Mouse (Mus musculus): ENCODE measurements at regions not wholly inside any gene's neighbourhood (a gene's known extent, or its start where the extent isn't known, plus 50 kb on each side); places are given as distances from the start of the nearest gene placed in this dataset.

DNA sequence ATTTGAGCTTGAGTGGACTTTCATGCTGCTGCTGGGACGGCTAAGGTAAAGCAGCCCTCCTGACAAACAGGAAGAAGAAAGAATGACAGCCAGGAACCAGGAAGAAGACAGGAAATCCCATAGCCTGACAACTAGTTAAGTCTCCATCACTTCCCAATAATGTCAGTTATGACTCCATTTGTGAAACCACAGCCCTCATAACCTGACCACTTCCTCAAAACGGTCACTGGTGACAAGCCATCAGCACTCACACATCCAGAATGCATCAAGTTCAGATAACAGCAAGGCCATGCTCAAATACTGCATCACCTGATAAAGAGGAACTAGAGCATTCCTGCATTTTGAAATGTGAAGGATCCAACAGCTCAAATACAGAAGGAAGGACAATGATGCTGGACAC lies 288.3 kb downstream of the Zfp706 start:
- WGBS: 31% methylated on average over 2 of the region's 2 CpGs
- Histone ChIP-seq H3K27me3 (replicated peaks; ENCODE audit: control insufficient read depth, insufficient read depth, low read length) (no peaks in the 10 kb centered on the region), H3K9me3 (ENCODE audit: control insufficient read depth, low read length) (no peaks in the 10 kb centered on the region), H3K4me3 (ENCODE audit: low read depth, low read length) (no peak overlapping the region), H3K27ac (ENCODE audit: low read depth, low read length) (no peak overlapping the region), H3K36me3 (ENCODE audit: control insufficient read depth, insufficient read depth, low read length) (no peaks in the 10 kb centered on the region), H3K4me2 (no peak overlapping the region), H3K9ac (ENCODE audit: low read depth, low read length) (no peak overlapping the region), H3K4me1 (replicated peaks; ENCODE audit: control insufficient read depth, insufficient read depth, low read length) (peaks cover 10% of the 10 kb centered on the region)
- DNase-seq (ENCODE audit: low spot score) (no peak), ATAC-seq (replicated peaks; ENCODE audit: low FRiP score) (no peak)

DNA sequence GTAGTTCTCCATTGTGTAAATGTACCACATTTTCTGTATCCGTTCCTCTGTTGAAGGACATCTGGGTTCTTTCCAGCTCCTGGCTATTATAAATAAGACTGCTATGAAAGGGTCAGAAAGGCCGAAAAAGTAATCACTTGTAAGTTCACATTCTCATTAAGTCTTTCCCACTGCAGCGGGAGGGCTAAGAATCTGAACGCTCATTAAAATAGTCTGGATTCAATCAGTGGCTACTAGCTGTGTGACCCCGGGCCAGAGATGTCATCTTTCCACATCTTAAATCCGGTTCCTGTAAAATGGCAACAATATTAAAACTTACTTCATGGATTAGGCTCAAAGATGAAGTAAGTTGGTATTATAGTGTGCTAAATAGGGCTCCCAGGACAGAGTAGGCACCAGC lies 289.7 kb downstream of the Zfp706 start:
- Histone ChIP-seq H3K4me2 (no peak overlapping the region), H3K9ac (ENCODE audit: low read depth, low read length) (no peak overlapping the region), H3K9me3 (ENCODE audit: control insufficient read depth, low read length) (no peaks in the 10 kb centered on the region), H3K36me3 (ENCODE audit: control insufficient read depth, insufficient read depth, low read length) (no peaks in the 10 kb centered on the region), H3K4me3 (ENCODE audit: low read depth, low read length) (no peak overlapping the region), H3K27ac (ENCODE audit: low read depth, low read length) (no peak overlapping the region), H3K27me3 (replicated peaks; ENCODE audit: control insufficient read depth, insufficient read depth, low read length) (no peaks in the 10 kb centered on the region), H3K4me1 (replicated peaks; ENCODE audit: control insufficient read depth, insufficient read depth, low read length) (peaks cover 10% of the 10 kb centered on the region)
- no peak for DNase-seq (ENCODE audit: low spot score)
- 76% methylated on average over 6 of the region's 6 CpGs for WGBS
- ATAC-seq (replicated peaks; ENCODE audit: low FRiP score): no peak

DNA sequence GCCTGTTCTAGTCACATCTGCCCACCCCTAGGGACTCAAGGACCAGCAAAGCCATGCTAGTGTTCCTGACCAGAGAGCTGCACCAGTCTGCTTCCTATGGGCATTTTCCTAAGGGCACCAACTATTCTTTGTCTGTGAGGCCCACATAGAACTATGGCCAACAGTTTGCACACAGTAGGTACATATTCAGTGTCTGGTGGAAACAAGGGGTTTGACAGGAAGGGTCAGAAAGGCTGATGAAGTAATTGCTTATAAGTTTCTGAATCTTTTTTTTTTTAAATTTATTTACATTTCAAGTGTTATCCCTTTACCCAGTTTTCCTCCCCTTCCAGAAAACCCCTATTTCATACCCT lies 290.9 kb downstream of the Zfp706 start:
- H3K4me3 ChIP-seq (ENCODE audit: low read depth, low read length): no peak overlapping the region
- H3K9ac ChIP-seq (ENCODE audit: low read depth, low read length): no peak overlapping the region
- H3K4me1 ChIP-seq (replicated peaks; ENCODE audit: control insufficient read depth, insufficient read depth, low read length): peaks cover 10% of the 10 kb centered on the region
- H3K27me3 ChIP-seq (replicated peaks; ENCODE audit: control insufficient read depth, insufficient read depth, low read length): no peaks in the 10 kb centered on the region
- DNase-seq (ENCODE audit: low spot score): no peak
- H3K4me2 ChIP-seq: peak overlapping the region; percentile 64
- no peak; the same call in 1 of the 2 replicates for ATAC-seq (replicated peaks; ENCODE audit: low FRiP score)
- no peaks in the 10 kb centered on the region for H3K9me3 ChIP-seq (ENCODE audit: control insufficient read depth, low read length)
- no peak overlapping the region; the same call in 1 of the 2 replicates for H3K27ac ChIP-seq (ENCODE audit: low read depth, low read length)
- H3K36me3 ChIP-seq (ENCODE audit: control insufficient read depth, insufficient read depth, low read length): no peaks in the 10 kb centered on the region

DNA sequence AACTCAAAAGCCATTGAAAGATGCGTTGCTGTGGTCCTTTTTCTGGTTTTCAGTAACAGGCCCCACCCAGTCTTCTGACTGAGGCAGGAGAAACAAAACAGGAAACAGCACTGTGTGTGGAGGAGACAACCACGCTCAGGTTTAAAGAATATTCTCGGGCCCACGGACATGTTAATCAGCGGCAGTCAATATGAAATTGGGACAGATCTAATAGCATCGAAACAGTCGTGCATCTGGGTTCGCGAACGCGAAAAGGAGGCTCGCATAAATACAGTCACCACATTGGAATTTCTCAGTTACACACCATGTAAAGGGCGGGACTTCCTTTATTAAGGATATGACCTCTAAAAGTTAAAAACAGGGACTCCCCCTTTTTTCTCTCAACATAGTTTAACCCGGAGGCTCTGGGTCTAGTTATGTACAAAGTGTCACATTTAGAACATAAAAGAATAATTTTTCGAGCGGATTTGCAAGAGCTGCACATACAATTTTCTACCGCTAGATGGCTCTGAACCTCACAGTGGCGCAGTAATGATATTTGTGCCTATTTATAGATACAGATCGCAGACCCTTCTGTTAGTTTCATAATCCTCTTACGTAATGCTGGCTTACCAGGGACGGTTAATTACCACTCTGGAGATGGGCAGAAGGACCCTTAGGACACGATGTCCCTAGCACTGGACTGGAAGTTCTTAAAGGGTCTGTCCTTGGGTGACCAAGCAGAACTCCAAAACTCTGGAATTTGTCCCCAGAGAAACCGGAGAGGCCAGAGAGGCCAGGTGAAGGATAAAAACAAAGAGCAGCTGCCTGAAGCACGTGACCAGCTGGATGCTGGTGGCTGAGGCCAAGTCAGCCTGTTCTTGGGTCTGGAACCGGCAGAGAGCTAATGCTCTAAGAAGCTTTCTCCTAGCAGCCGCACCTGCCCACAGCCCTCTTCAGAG lies 291.6 kb downstream of the Zfp706 start:
- peak; percentile 76 for ATAC-seq (replicated peaks; ENCODE audit: low FRiP score)
- Histone ChIP-seq H3K4me1 (replicated peaks; ENCODE audit: control insufficient read depth, insufficient read depth, low read length) (peaks cover 10% of the 10 kb centered on the region), H3K4me3 (ENCODE audit: low read depth, low read length) (peak overlapping the region; percentile 41), H3K36me3 (ENCODE audit: control insufficient read depth, insufficient read depth, low read length) (no peaks in the 10 kb centered on the region), H3K27me3 (replicated peaks; ENCODE audit: control insufficient read depth, insufficient read depth, low read length) (no peaks in the 10 kb centered on the region), H3K4me2 (peak overlapping the region; percentile 64), H3K9ac (ENCODE audit: low read depth, low read length) (peak overlapping the region; percentile 56), H3K27ac (ENCODE audit: low read depth, low read length) (peak overlapping the region; percentile 45; the same call in 1 of the 2 replicates), H3K9me3 (ENCODE audit: control insufficient read depth, low read length) (no peaks in the 10 kb centered on the region)
- DNase-seq (ENCODE audit: low spot score): peak; percentile 42
- WGBS: 14% methylated on average over 26 of the region's 26 CpGs

DNA sequence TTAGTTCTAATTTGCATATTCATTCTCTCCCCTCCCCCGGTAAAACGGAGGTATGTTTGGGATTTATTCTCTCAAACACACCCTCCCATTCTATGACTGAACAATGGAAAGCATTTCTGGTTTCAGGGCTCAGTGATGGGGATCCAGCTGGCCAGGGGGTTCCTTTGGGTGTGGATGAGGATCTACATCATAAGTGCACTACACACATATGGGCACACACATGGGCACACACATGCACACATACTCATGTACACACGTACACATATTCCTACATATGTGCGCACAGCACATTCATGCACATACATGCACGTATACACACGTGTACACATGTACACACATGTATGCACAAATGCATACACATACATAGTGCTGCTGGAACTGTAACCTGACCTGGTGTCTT lies 292.4 kb downstream of the Zfp706 start:
- H3K4me2 ChIP-seq: no peak overlapping the region; the same call in 1 of the 2 replicates
- ATAC-seq (replicated peaks; ENCODE audit: low FRiP score): no peak

DNA sequence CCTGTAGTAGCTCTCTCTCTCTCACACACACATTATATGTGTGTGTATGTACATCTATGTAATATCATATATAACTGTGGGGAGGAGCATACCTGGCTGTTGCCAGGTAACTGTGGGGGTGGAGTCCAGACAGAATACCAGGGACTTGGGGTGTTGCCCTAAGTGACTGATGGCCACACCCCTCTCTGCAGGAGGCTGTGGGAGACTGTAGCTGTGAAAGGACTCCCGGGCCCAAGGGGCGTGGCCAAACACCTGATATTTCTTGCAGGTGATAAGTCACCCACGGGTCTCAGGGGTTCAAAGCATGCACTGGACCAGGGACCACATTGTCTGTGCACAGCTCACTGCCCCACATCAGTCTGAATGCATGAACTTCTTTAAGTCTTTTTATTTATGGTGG lies 297.8 kb downstream of the Zfp706 start:
- no peak for DNase-seq (ENCODE audit: low spot score)
- H3K9me3 ChIP-seq (ENCODE audit: control insufficient read depth, low read length): no peaks in the 10 kb centered on the region
- H3K27me3 ChIP-seq (replicated peaks; ENCODE audit: control insufficient read depth, insufficient read depth, low read length): no peaks in the 10 kb centered on the region
- H3K4me1 ChIP-seq (replicated peaks; ENCODE audit: control insufficient read depth, insufficient read depth, low read length): no peaks in the 10 kb centered on the region
- 0 out of 2 replicates have a peak, but pooled peaks have one; percentile 29 for ATAC-seq (replicated peaks; ENCODE audit: low FRiP score)
- no peak overlapping the region for H3K4me3 ChIP-seq (ENCODE audit: low read depth, low read length)
- no peak overlapping the region for H3K9ac ChIP-seq (ENCODE audit: low read depth, low read length)
- 47% methylated on average over 3 of the region's 3 CpGs for WGBS
- no peak overlapping the region for H3K4me2 ChIP-seq
- H3K27ac ChIP-seq (ENCODE audit: low read depth, low read length): no peak overlapping the region
- no peaks in the 10 kb centered on the region for H3K36me3 ChIP-seq (ENCODE audit: control insufficient read depth, insufficient read depth, low read length)

More for the DNA sequence above, 292.4 kb downstream of the Zfp706 start:
- WGBS: 89% methylated on average over 6 of the region's 6 CpGs
- no peak overlapping the region for H3K9ac ChIP-seq (ENCODE audit: low read depth, low read length)
- peaks cover 10% of the 10 kb centered on the region for H3K4me1 ChIP-seq (replicated peaks; ENCODE audit: control insufficient read depth, insufficient read depth, low read length)
- DNase-seq (ENCODE audit: low spot score): no peak
- no peaks in the 10 kb centered on the region for H3K27me3 ChIP-seq (replicated peaks; ENCODE audit: control insufficient read depth, insufficient read depth, low read length)
- H3K9me3 ChIP-seq (ENCODE audit: control insufficient read depth, low read length): no peaks in the 10 kb centered on the region
- H3K36me3 ChIP-seq (ENCODE audit: control insufficient read depth, insufficient read depth, low read length): no peaks in the 10 kb centered on the region
- H3K4me3 ChIP-seq (ENCODE audit: low read depth, low read length): no peak overlapping the region
- no peak overlapping the region for H3K27ac ChIP-seq (ENCODE audit: low read depth, low read length)

DNA sequence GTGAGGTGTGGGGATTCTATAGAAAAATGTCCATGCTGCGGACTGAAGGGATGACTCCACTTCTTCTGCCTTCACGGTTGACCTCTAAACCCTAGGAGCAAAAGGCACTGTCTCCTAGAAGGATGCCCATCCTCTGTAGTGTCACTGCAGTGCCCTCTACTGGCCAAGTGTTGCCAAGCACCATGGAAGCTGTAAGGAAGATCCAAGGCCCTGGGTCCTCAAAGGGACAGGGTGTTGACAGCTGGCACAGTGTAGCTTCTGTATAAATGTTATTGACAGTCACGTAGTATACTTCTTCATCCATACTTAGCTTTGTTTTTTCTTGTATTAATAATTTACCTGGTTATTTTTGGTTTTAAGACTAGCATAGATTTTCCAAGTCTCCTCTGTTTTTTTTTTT lies 299.1 kb downstream of the Zfp706 start:
- no peak overlapping the region for H3K4me2 ChIP-seq
- no peak overlapping the region for H3K4me3 ChIP-seq (ENCODE audit: low read depth, low read length)
- WGBS: 11% methylated on average over 3 of the region's 3 CpGs
- no peaks in the 10 kb centered on the region for H3K4me1 ChIP-seq (replicated peaks; ENCODE audit: control insufficient read depth, insufficient read depth, low read length)
- H3K27me3 ChIP-seq (replicated peaks; ENCODE audit: control insufficient read depth, insufficient read depth, low read length): no peaks in the 10 kb centered on the region
- no peaks in the 10 kb centered on the region for H3K9me3 ChIP-seq (ENCODE audit: control insufficient read depth, low read length)
- no peak overlapping the region for H3K27ac ChIP-seq (ENCODE audit: low read depth, low read length)
- no peak overlapping the region for H3K9ac ChIP-seq (ENCODE audit: low read depth, low read length)
- no peaks in the 10 kb centered on the region for H3K36me3 ChIP-seq (ENCODE audit: control insufficient read depth, insufficient read depth, low read length)
- DNase-seq (ENCODE audit: low spot score) (peak; percentile 62), ATAC-seq (replicated peaks; ENCODE audit: low FRiP score) (peak; percentile 48; the same call in 1 of the 2 replicates)

DNA sequence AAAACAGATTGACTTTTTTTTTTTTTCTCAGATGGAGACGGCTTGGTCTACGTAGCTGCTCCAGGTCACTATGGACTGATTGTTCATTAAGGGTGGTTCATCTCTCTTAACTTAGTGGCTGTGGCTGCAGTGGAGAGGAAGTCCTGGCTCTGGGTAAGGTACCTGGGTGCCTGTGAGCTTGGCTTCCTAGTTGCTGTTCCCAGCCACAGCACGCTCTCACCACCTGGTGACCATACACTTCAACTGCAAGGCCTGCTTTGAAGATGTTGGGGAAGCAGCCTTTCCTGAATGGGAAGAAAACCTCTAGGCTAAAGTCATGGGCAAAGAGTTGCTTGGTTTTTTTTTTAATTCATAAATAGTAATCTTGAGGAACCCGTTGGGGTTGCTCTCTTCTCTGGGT lies 301.6 kb downstream of the Zfp706 start:
- no peak overlapping the region for H3K4me2 ChIP-seq
- ATAC-seq (replicated peaks; ENCODE audit: low FRiP score) (peak; percentile 63), DNase-seq (ENCODE audit: low spot score) (no peak)
- no peak overlapping the region for H3K4me3 ChIP-seq (ENCODE audit: low read depth, low read length)
- no peaks in the 10 kb centered on the region for H3K27me3 ChIP-seq (replicated peaks; ENCODE audit: control insufficient read depth, insufficient read depth, low read length)
- whole genome bisulfite sequencing: 45% methylated on average over 4 of the region's 4 CpGs
- no peak overlapping the region for H3K9ac ChIP-seq (ENCODE audit: low read depth, low read length)
- no peaks in the 10 kb centered on the region for H3K9me3 ChIP-seq (ENCODE audit: control insufficient read depth, low read length)
- H3K4me1 ChIP-seq (replicated peaks; ENCODE audit: control insufficient read depth, insufficient read depth, low read length): no peaks in the 10 kb centered on the region
- H3K36me3 ChIP-seq (ENCODE audit: control insufficient read depth, insufficient read depth, low read length): no peaks in the 10 kb centered on the region
- no peak overlapping the region for H3K27ac ChIP-seq (ENCODE audit: low read depth, low read length)

DNA sequence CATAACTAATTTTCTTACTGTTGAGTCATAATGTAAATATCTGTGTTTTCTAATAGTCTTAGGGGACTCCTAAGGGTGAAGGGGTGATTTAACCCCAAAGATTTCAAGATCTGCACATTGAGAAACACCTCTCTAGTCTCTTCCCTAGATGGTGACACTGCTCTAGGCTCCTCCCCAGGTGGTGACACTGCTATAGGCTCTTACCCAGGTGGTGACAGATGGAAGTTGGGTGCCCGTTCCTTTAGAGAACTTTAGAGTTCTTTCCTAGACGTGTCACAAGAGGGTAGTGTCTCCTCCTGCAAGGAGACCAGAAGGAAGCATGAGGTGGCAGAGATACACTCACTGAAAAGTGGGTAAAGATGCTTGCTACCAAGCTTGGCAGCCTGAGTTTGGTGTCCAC lies 302.2 kb downstream of the Zfp706 start:
- ATAC-seq (replicated peaks; ENCODE audit: low FRiP score): no peak

More for the DNA sequence above, 302.2 kb downstream of the Zfp706 start:
- Histone ChIP-seq H3K36me3 (ENCODE audit: control insufficient read depth, insufficient read depth, low read length) (no peaks in the 10 kb centered on the region), H3K4me3 (ENCODE audit: low read depth, low read length) (no peak overlapping the region), H3K4me2 (no peak overlapping the region), H3K9ac (ENCODE audit: low read depth, low read length) (no peak overlapping the region), H3K4me1 (replicated peaks; ENCODE audit: control insufficient read depth, insufficient read depth, low read length) (no peaks in the 10 kb centered on the region), H3K27me3 (replicated peaks; ENCODE audit: control insufficient read depth, insufficient read depth, low read length) (no peaks in the 10 kb centered on the region), H3K27ac (ENCODE audit: low read depth, low read length) (no peak overlapping the region), H3K9me3 (ENCODE audit: control insufficient read depth, low read length) (no peaks in the 10 kb centered on the region)
- DNase-seq (ENCODE audit: low spot score): no peak
- WGBS: 35% methylated on average over 2 of the region's 2 CpGs
